Mouse (Mus musculus) monocyte, adult 2 months (primary cell): Measurements from ENCODE around the gene Rbpms2.
A peak's percentile ranks its signal among the peaks of the same experiment; 100 is the strongest.
"Not testable (repeated sequence)": the region's sequence is repeated elsewhere in the genome, so short reads cannot be mapped to it uniquely, and the experiment has no call there.

Source experiments
- DNase-seq, 2 experiments: peaks; one replicate each; pipeline ENCODE4 v3.0.0; 2022; ENCODE audit warnings: low spot score in 2 of 2, low read depth in 1 of 2

The Rbpms2 gene

GRCm38 (mm10) chr9:65654700-65655237, 25.3 kb downstream of the Rbpms2 start:
- no peak for DNase-seq

GRCm38 (mm10) chr9:65655540-65655939, 26.1 kb downstream of the Rbpms2 start:
- DNase-seq = peak; percentile 73 to 74

DNA sequence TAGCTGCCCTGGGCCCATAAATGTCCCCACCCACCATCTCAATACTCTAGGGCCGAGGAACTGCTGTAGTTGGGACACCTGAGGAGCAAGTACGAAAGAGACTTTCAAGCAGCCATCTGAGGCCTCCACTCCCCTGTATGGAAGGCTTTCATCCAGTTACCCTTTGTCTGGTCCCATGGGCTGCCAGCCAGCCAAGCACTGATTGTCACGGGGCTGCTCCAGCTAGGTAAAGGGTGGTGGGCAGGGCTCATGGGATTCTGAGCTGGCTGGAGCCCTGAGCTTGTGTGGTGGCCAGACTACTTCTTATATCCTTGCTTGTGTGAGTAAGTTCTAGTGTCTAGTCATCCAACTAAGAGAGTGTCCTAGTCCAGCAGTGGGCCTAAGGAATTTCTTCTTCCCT, 27.8 kb downstream of the Rbpms2 start:
- DNase-seq = no peak

DNA sequence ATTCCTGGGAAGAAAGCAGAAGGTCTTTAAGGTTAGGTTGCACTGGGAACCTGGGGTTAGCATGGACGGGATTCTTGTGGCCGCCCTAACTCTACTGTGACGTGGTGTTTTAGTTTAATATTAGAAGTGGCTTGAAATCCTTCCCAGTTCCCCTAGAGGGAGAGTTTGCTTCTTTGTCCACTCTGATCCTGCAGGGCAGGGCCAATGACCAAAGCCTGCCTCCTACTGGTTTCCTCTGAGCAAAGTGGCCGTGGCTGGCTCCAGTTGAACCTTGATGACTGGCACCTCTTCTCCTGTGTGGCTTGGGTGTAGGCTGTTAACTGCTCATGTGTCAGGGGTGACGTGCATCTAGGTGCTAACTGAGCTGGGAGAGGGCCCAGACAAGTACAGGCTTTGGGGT, 31.6 kb downstream of the Rbpms2 start:
- no peak for DNase-seq

- no peak for DNase-seq
These were observed 32.0 kb downstream of the Rbpms2 start for GRCm38 (mm10) chr9:65661493-65661892.

GRCm38 (mm10) chr9:65664163-65664562, 34.7 kb downstream of the Rbpms2 start:
- DNase-seq = peak in 1 of 2 experiments; percentile 16

DNA sequence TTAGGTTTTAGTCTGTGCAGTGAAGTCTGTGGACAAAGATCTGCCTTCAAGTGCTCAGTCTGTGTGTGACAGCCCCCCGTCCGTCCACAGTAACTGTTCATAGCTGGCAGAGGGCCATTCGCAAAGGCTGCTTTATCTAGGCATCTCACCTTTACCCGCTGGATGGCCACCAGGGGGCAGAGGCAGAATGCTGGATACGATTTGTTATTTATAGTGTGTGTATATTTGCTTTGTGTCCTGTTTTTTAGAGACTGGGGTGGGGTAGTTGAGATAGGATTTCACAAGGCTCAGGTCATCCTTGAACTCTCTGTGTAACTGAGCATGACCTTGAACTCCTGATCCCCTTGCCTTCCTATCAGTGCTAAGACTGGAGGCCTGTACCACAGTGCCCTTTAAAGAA, 36.6 kb downstream of the Rbpms2 start:
- DNase-seq = peak in 1 of 2 experiments; percentile 19

- no peak for DNase-seq
These were observed 38.3 kb downstream of the Rbpms2 start, which contains the start of gene Oaz2 for GRCm38 (mm10) chr9:65667701-65668100. Oaz2 (plus strand) TSS chr9:65668001.

- DNase-seq = no peak
These were observed 42.0 kb downstream of the Rbpms2 start for GRCm38 (mm10) chr9:65671431-65671931.

DNA sequence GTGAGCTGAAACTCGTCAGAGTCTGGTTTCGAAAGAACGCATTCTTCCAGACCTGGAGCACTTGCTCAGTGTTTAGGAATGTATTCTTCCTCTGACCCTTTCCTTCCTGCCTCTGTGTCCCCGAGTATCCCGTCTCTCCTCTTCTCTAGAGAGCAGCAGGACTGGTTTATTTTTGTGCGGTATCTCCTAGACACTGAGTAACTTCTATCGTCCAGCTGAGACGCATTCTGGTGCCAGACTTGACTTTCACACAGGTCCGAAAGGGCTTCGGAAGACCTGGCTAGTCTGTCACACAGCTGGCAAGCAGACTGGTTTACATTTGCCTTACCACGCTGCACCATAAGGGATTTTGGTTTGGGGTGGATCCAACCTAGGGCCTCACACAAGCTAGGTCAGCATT, 43.5 kb downstream of the Rbpms2 start:
- DNase-seq = no peak

- no peak for DNase-seq
These were observed 46.3 kb downstream of the Rbpms2 start for GRCm38 (mm10) chr9:65675461-65676357.

GRCm38 (mm10) chr9:65676358-65677118, 47.1 kb downstream of the Rbpms2 start:
- DNase-seq = peak; percentile 85 to 88

GRCm38 (mm10) chr9:65677119-65677462, 47.6 kb downstream of the Rbpms2 start:
- DNase-seq = no peak

- DNase-seq = no peak
These were observed 49.8 kb downstream of the Rbpms2 start for GRCm38 (mm10) chr9:65679181-65679761.

- no peak for DNase-seq
These were observed 51.6 kb downstream of the Rbpms2 start for GRCm38 (mm10) chr9:65680938-65681633.

GRCm38 (mm10) chr9:65681634-65681940, 52.1 kb downstream of the Rbpms2 start:
- DNase-seq = no peak

GRCm38 (mm10) chr9:65682183-65682582, 52.7 kb downstream of the Rbpms2 start:
- DNase-seq = no peak

DNA sequence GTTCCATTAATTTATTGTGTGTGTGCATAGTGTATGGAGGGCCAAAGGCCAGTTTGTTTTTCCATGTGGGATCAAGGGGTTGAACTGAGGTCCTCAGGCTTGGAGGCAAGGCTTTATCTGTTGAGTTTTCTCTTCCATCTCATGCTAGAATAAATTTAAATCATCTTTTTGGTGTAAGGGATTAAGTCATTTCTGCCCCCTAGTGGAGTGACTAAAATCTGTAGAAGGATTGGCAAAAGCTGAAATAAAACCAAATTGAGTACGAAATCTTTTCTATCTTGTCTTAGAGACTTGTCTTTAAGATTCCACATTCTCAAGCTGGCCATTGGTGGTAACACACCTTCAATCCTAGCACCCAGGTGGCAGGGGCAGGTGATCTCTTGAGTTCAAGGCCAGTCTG, 53.5 kb downstream of the Rbpms2 start:
- DNase-seq = no peak

DNA sequence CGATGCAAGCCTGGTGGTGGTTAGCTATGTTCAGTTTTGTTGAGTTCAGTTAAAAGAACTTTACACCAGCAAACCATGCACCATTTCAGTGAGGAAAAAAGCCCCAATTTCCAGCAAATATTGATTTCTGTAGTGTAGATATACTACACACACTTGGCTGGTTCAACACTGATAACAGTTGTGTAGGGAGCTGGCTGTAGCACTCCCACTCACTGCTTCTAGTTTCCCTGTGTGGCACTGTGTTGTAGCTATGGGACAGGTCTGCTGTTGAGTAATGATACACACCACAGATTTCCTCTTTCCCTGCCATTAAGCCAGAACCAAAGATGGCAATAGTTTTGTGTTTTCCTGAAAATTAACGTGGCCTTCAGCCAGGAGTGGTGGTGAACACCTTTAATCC, 55.3 kb downstream of the Rbpms2 start:
- no peak for DNase-seq

DNA sequence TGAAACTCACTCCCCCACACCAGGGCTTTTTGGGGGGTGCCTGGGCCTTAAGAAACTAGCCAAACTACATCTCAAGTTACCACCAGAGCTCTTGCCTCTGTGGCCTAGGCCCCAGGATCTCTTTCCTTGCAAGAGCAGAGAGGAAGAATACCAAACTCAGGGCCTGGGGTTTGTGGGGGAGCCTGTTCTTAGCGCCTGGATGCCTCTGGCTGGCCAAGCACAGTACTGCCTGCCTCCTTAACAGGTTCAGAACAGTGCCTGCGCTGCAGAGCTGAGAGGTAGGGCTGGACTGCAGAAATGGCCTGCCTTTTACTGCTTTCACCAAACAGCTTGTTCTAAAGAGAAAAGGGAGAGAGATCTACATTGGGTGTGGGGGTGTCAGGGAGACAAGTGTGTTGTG, 60.4 kb downstream of the Rbpms2 start:
- DNase-seq = not testable (repeated sequence)

DNA sequence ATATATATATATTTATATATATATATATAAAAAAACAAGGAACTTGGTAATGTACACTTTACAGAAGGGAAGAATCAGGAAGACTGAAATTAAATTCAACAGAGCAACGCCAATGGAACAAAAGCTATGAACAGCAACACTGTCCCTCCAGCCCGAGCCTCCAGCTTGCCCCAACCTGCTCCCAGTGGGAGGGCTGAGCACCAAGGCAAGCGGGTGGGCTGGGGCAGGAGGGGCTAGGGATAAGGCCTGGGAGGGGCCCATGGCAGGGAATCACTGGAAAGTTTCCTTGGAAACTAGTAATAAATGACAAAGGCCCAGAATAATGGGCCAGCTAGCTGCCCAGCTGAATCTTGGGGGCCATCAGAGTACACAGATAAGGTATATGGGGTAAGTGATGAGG, 63.0 kb downstream of the Rbpms2 start:
- DNase-seq = no peak
